Mouse (Mus musculus): ENCODE measurements at regions not wholly inside any gene's neighbourhood (a gene's known extent, or its start where the extent isn't known, plus 50 kb on each side); places are given as distances from the start of the nearest gene placed in this dataset.
A peak's percentile ranks its signal among the peaks of the same experiment; 100 is the strongest.

DNA sequence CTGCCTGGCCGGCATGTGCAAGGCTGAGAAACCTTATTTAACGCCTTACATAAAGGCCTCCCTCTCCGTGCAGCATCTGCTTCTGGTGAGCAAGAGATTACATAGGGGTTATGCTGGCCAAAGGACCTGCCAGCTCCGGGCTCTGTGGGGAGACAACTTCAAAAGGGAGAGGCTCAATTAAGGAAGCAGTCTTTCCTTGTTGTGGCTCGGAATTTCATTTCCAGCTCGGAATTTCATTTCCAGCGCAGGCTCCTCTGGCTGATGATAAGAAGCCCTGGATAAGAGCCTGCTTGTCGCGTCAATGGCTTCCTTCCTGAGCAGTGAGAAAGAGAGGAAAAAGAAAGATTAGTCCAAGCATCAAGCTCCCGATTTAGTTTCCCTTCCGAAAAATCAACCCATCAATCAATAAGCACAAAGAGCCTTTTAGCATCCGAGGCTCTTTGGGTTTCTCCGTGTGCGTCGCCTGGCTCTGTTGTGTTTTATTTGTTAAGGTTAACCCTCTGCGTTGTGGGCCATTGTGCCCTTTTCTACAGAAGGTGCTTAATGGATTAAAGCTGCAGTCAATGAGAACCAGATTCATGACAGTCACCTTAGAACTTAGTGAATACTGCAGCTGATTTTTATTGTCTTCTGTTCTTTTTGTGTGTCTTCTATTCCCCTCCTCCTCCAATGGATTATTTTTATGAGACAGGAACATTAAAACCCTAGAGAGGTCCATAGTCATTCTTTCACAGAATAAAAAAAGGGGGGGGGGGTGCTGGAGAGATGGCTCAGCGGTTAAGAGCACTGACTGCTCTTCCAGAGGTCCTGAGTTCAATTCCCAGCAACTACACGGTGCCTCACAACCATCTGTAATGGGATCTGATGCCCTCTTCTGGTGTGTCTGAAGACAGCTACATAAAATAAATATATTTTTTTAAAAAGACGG lies 218.3 kb downstream of the Myo1b start:
- DNase-seq, result peak; percentile 11 to 34

DNA sequence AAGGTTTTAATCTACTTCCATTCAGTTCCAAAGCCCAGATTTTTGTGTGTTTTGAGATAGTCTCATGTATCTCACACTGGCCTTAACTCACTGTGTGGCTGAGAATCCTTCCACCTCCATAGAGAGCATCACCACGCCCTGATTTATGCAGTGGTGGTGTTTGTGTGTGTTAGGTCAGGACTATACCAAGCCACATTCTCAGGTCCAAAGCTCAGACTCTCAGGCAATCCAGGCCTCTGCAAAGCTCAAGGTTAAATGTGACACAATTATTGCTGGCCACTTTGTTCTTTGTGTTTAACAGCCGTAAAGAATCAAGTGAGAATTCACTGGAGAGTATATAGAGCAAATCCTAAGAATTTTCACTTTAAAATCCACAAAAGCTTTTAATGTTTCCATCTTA lies 218.2 kb upstream of the Nabp1 start:
- DNase-seq, result no peak

DNA sequence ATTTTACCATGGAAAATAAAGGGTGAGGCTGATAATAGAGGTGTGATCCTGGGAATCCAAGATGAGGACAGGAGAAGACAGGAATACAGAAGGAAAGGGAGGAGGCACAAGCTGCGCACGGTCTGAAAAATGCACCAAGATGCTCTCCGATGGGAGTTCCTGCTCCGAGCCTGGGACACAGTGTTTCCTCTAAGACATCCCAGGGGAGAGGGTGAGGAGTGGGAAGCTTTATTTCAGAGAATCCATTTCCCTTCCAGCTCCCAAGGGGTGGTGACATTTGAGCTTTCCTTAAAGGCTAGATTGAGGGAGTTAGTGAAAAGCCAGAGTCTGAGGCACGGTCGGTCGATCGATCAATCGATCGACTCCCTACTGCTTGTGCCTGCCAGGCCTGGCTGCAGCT lies 212.7 kb upstream of the Nabp1 start:
- DNase-seq, result no peak

DNA sequence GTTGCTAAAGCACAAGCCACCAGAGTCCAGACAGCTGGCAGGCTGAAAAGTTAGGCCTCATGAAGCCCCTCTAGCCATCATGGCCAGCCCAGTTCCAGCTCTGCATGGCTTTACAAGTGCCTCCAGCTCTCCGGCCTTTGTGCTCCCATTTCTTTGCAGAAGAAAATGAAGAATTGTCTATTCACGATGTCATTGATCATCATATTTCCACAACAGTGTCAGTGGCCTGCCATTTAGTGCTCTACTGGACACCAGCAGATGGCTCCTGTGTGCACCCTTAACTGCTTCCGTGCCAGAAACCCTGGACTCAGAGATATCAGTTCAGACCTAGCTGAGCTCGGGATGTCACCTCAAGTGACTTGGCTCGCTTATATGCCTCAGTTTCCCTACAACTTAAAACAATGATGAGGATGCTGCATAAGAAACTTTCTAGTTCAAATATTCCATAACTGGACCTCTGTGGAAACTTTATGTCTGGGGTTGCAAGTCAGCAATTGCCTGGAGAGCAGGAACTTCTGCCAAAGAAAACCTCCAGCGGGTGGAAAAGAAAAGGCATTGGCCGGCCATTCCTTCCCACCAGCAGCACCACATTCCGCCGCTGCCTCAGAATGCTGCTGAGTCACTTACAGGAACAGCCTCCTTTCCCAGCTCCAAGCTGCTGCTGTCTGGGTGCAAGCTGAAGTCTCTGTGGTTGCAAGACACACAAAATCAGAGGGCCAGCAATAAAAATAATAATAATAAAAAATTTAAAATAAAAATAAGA lies 211.4 kb upstream of the Nabp1 start:
- DNase-seq, result peak; percentile 26 to 46

DNA sequence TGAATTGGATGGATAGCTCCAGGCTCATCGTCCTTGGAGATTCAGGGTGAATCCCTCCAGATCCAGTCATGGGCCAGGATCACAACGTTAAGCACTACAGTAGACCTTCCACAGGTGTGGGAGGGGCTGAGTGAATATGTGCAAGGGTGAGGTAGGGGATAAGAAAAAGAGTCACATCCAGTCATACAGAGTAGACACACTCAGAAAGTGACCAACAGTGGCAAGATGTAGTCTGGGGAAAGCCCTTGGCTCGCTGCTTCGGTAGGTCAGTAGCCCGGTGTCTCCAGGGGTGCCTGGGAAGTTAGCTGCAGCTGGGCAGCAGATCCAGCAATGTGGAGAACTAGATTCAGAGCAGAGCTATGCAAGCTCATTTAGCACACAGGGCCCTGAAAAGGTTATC lies 210.7 kb upstream of the Nabp1 start:
- DNase-seq, result no peak

DNA sequence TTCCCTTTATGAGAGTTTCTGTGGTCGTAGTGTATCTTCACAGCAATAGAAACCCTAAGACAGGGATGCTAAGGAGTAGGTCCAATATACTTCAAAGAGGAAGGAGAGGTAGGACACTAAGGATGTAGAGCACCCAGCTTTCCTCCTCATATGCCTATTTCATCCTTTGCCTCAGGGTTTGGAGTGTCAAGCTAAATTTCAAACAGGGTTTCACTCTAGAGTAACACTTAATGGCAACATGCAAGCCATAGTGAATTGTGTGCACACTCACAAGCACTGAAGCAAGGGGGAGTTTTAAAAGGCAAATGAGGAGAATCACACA lies 210.0 kb upstream of the Nabp1 start:
- no peak for DNase-seq

DNA sequence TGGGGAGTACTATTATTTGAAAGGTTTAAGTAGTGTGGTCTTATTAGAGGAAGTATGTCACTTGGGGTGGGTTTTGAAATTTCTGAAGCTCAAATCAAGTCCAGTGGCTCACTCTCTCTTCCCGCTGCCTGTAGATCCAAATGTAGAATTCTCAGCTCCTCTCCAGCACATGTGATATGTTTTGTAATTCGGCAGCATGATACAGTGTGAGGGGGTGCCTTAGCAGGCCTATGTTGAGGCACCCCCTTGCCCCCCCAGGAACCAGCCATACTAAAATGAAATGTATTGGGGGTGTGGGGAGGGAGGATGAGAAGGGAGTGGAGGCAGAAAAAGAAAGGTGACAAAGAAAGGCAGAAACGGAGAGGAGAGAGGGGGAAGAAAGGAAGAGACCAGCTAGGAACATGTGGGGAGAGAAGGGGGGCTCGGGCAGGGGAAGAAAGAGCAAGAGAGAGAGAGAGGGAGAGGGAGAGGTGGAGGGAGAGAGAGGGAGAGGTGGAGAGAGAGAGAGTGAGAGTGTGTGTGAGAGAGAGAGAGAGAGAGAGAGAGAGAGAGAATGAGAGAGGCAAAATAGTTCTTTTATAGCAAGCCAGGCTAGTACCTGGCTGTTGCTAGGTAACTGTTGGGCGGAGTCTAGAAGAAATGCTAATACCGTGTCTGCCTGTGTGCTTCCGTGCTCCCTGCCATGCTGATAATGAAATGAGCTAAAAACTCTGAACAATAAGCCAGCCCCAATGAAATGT lies 209.4 kb upstream of the Nabp1 start:
- no peak for DNase-seq

DNA sequence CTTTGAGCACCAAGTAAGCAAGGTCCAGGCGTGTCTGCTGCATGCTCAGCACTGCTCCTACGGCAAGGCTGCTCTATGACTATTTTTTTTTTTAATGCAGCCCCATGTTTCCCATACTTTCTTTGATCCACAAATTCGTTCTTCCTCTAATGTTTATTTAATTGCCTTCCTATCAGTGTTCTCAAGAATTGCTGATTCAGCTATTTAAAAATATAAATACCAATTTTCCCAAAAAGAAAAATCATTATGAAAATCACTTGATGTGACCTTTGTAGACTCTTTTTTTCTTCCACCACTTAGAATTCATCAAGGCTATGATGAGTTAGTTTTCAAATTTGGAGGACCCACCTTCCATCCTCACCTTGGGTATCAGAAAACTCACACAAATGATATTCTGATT lies 208.5 kb upstream of the Nabp1 start:
- DNase-seq, result no peak

DNA sequence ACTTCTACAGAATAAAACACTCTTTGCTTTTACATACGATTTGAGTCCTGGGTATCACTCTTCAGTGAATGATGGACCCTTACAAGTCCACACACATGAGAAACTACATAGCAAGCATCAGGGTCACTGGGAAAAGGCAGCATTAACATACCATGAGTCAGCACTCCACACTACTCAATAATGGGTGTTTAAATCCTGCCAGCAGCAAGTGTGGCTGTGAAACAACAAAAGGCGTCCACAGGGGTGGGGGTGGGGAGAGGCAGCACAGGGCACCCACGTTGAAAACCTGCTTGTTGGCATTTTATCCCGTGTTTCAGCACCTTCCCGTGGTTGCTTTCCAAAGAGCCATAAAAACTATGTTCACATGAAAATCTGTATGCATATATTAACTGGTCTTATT lies 204.0 kb upstream of the Nabp1 start:
- no peak for DNase-seq

DNA sequence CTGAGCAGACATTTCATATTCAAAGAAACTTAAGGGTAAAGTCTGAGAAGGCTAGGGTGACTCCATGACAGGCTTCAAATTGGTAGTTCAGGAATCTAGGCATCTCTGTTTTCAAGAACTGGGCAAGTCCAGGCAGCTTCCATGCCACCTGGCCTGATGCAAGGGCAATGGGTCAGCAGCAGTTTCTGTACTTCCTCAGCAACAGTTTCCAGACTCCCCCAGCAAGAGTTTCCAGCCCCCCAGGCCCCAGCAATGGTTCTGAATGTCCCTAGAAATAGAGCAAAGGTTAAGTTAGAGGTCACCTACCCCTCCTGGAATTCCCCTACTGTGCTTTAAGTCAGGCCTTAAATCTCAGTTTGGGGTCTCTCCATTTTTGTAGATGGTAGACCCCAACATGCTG lies 203.6 kb upstream of the Nabp1 start:
- no peak for DNase-seq

DNA sequence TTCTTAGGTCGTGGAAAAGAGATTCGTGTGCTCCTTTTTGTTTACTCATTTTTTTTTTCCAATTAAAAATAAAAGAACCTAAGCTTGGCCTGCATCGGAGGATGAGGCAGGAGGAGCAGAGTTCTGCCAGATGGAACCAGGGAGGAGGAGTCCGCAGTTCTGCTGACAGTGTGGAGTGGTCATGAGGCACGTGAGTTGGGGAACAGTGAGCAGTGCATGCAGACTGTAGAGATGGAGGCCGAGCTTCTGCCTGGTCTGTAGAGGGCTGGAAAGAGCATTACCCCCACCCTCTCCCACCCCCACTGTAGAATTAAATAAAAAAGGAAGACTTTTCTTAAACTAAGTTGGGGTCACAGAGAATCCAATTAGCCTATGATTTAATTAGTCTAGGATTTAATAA lies 202.5 kb upstream of the Nabp1 start:
- DNase-seq, result no peak

DNA sequence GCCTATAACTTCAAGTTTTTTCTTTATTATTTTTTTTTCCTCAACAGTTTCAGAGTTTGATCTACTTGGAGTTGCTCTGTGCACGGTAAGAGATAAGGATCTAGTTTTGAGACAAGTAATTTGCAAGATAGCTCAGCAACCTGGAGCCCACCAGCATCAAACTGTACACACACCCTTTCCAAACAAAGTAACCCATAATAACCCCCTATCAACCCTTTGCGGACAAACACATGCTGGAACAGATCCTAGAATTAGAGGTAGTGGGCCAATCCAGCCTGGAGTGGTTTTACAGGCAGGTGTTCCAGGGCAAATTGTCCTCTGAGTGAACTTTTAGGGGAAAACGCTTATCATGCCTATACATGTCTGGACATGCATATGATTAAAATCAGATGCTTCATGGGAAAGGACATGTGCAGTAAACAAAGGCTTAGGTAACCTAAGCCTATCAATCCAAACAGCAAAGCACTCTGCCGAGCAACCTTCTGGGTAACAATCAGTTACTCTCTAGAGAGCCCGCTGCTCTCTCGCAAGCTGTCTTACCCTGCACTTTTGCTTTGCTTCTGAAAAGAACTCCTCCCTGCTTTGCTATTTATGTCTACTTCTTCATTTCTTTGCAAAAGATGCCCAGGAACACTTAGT lies 200.2 kb upstream of the Nabp1 start:
- DNase-seq, result no peak

DNA sequence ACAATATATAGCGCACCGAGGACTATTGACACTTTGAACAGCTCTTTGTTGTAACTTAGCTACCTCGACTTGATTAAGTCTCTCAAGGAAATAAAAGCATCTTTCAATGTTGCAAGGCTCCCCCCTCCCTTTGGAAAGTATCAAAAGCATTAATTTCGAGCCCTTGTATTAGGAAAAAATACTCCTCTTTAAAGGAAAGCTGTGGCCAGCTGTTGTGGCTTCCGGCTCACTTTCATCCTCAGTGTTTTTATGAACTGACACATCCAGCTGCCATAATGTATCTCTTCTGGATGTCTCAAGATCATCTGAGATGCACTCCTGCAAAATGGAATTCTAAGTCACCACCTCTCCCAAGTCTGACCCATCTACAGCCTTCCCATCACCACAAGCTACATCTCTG lies 199.6 kb upstream of the Nabp1 start:
- DNase-seq, result no peak

DNA sequence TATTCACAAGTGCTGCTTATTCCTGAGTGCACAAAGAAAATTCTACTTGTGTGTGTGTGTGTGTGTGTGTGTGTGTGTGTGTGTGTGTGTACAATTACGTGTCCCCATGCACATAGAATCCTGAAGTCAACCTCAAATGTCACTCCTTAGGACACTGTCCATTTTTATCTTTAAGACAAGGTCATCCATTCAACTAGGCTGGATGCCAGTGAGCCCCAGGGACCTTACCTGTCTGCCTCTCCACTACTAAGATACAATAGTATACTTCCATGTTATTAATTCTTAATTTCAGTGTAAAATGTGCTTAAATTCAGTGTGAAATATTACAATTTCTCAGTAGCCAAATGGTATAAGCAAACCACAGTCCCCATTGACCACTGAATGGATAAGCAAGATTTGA lies 193.5 kb upstream of the Nabp1 start:
- DNase-seq, result no peak

DNA sequence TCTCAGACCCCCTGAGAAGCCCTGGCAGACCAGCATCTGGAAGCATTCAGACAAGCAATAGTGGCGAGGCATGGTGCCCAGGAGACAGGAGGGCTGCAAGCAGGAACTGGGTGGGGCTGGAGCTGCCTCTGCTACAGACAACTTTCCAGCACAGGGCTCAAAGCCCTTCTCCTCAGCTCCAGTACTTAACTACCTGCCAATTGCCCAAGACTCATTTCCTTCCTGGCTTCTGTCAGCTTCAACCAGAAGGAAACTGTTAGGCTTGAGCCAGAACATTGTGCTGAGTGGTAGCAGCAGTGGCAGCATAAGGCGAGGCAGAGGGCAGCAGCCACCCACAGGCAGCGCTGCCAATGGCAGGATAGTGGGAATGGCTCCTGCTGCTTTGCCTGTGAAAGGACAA lies 193.1 kb upstream of the Nabp1 start:
- DNase-seq, result peak; percentile 40 to 58

DNA sequence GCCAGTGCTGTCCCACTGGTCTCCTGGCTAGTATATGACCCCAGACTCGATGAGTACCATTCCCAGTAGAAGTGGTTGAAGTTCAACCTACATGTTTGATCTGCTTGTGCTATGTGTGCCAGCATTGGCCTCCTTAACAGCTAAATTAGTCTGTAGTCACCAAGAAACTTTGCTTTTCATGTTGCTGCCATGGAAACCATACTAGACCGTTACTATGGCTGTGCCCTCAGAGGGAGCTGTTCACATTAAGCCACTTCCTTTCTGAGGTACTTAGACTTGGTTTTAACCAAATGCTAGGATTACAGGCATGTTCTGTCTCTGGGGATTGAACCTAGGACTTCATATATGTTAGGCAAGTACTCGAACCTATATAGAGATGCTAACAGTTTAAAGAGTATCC lies 191.8 kb upstream of the Nabp1 start:
- no peak for DNase-seq

DNA sequence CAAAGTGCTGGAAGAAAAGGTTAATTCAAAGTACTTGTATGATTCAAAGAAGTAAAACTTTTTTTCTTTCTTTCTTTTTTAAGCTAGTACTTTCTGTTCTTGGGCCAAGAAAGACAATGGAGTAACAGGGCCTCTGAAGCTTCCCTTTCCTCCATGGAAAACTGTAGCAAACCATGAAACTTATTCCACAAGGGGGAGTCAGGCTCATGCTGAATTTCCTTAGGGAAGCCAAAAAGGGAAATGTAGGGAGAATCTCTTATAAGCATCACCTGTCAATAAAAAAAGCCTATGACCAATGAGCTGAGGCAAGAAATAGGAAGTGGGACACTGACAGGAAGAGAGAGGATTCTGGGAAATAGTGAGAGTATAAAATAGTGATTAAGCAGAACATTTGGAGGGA lies 190.7 kb upstream of the Nabp1 start:
- peak in 1 of 2 experiments; percentile 29 for DNase-seq

DNA sequence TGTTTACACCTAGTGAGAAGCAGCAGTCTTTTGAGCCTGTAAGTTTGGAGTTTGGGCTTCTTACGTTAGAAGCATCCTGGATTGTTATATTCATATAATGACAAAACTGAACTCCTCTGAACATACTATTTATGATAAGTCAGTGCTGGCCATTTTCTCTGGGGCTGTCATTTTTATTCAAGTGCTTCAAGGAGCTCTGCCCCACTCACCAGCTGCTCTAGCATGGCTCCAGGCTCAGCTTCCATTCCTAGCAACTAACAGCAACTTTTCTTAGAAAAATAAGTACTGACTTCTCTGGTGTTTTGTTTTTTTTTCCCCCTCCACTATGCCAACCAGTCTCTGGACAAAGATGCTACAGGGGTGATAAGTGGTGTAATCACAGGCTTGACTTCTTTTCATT lies 182.3 kb upstream of the Nabp1 start:
- DNase-seq, result no peak

DNA sequence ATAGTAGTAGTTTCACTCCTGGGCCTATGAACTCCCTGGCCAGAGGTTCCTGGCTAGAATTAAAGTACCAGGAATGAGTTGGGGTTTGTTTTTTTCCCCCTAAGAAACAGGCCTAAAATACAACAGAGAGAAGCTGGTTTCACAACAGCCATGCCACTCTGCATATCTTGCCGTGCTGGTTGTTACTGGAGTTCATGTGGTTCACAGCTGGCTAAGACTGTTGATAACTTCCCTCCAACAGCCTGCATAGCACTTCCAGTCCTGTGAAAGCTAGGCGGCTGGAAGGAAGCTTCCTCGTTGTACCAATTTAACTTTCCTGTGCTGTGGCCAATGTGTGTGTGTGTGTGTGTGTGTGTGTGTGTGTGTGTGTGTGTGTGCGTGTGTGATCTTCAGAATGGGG lies 179.0 kb upstream of the Nabp1 start:
- DNase-seq, result no peak

DNA sequence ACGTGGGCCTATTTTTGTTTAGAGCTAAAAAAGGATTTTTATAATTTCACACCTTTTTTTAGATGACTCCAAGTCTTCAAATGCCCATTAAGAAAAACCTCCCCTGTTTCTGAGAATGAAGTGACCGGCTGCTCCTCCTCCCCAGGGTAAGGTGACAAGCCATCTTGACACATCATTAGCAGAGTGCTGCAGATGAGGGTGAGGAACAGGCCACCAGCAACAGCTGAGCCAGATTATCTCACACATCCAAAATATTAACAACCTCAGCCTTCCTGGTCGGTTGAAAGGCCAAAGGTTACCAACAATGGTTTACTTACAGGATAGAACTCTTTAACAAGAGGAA lies 172.4 kb upstream of the Nabp1 start:
- no peak for DNase-seq

DNA sequence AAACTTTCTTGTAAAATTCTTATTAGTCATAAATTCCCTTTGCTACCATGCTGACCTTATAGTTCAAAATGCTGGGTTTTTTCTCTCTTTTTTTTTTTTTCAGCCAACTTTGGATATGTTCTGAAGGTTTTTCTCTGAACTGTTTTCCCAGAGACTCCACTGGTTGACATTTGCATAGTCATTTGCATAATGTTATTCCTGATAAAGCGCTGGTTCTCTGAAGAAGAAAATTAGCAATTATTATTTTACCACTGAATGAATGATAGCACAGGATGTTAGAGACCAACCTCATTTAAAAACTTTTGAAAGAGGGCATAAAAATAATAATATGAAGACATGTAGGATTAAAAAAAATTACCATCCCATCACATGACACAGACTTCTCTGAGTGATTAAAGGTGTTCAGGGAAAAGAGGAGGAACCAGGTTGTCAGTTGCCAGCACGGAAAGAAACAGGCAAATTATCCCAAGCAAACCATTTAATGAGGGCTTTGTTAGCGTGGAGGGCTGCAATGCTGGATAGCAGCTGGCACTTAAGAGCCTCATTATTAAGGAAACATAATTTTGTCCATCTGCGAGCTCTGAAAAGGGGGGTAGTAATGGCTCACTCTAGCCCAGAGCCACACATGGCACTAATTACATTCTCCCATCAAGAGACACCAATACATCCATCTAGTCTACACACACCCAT lies 171.9 kb upstream of the Nabp1 start:
- no peak for DNase-seq

DNA sequence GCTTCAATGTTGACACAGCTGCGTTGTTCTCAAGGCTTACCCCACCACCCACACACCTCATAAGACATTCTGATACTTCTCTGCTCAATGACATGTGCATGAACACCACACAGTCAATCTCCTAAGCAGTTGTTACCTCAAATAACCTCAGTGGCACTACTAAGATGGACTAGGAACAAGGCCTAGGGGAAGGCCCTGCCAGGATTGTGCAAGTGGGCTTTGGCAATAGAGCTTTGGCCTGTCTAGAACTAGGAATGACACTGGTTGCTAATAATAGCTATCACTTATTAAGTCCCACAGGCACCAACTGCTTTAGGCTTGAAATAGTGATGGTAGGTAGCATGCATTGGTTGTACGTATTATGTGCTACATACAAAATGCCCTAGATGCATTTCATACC lies 169.7 kb upstream of the Nabp1 start:
- peak; percentile 51 to 57 for DNase-seq

Data from adrenal gland, postnatal 36 days (tissue).